Mouse (Mus musculus) forebrain, embryonic 15.5 days (tissue): Measurements from ENCODE around the gene Strip1. TPM values are rescaled to one million over a fixed set of nuclear protein-coding genes. Genes with fewer than 3 reads are reported as not detected.

Experiments used
- ATAC-seq: fragments of 200-750 bp; cut with Nextera tagmentation; replicated peaks from 2 replicates; pipeline ENCODE4 v1.8.0; 2017; ENCODE audit warnings: mild to moderate bottlenecking, moderate TSS enrichment, moderate library complexity
- H3K27ac ChIP-seq: fragments of 300-500 bp; sonication (generic); replicated peaks from 2 replicates; pipeline ENCODE4 v1.5.1; 2015; ENCODE audit warnings: mild to moderate bottlenecking, inconsistent platforms
- H3K27me3 ChIP-seq: fragments of 300-500 bp; sonication (generic); 2 replicates; pipeline ENCODE4 v1.6.1; 2015; ENCODE audit warnings: inconsistent platforms
- H3K36me3 ChIP-seq: fragments of 300-500 bp; sonication (generic); 2 replicates; pipeline ENCODE4 v1.6.1; 2015; ENCODE audit warnings: mild to moderate bottlenecking, inconsistent platforms
- H3K4me1 ChIP-seq: fragments of 300-500 bp; sonication (generic); 2 replicates; pipeline ENCODE4 v1.6.1; 2015; ENCODE audit warnings: inconsistent platforms
- H3K4me2 ChIP-seq: fragments of 300-500 bp; sonication (generic); replicated peaks from 2 replicates; pipeline ENCODE4 v1.6.1; 2015; ENCODE audit warnings: mild to moderate bottlenecking, inconsistent platforms
- H3K4me3 ChIP-seq: fragments of 300-500 bp; sonication (generic); 2 replicates; pipeline ENCODE4 v1.5.1; 2015; ENCODE audit warnings: mild to moderate bottlenecking, inconsistent platforms
- H3K9ac ChIP-seq: fragments of 300-500 bp; sonication (generic); replicated peaks from 2 replicates; pipeline ENCODE4 v1.6.1; 2015; ENCODE audit warnings: mild to moderate bottlenecking, inconsistent platforms
- H3K9me3 ChIP-seq: fragments of 300-500 bp; sonication (generic); 2 replicates; pipeline ENCODE4 v1.6.1; 2016; ENCODE audit warnings: inconsistent platforms
- WGBS: fragments of 180-500 bp; shearing (Covaris S2); methylation state at CpG from one replicate; pipeline ENCODE4 v1.1.7; 2015; ENCODE audit warnings: mixed read lengths; 5-methylcytosine and 5-hydroxymethylcytosine counted together
- polyA plus RNA-seq: library from polyadenylated mRNA; unstranded; fragments of >200 nt; fragmentation: Nextera tagmentation; extraction: Ambion mirVana; gene quantifications from 2 replicates; pipeline ENCODE4 v1.2.1, GENCODE M21; 2015

Strip1 gene
- polyA plus RNA-seq, 1 experiment from 2014 or later: 149 TPM

GRCm38 (mm10) chr3:107625536-107625935 lies 6.0 kb downstream of the Strip1 start:
- H3K4me2 ChIP-seq: no peak overlapping the region
- H3K4me1 ChIP-seq: peaks cover 13% of the 10 kb centered on the region
- 92% methylated on average over 8 of the region's 8 CpGs for WGBS
- no peaks in the 10 kb centered on the region for H3K9me3 ChIP-seq
- no peak overlapping the region for H3K4me3 ChIP-seq
- no peak overlapping the region for H3K27ac ChIP-seq
- H3K36me3 ChIP-seq: peaks cover 79% of the 10 kb centered on the region
- H3K27me3 ChIP-seq: no peaks in the 10 kb centered on the region
- H3K9ac ChIP-seq: no peak overlapping the region
- ATAC-seq: no peak

GRCm38 (mm10) chr3:107624424-107624823 lies 7.1 kb downstream of the Strip1 start:
- no peak overlapping the region for H3K9ac ChIP-seq
- H3K27ac ChIP-seq: no peak overlapping the region
- WGBS: 96% methylated on average over 8 of the region's 8 CpGs
- H3K27me3 ChIP-seq: no peaks in the 10 kb centered on the region
- H3K4me2 ChIP-seq: no peak overlapping the region
- H3K4me1 ChIP-seq: peaks cover 2% of the 10 kb centered on the region
- no peaks in the 10 kb centered on the region for H3K9me3 ChIP-seq
- no peak overlapping the region for H3K4me3 ChIP-seq
- H3K36me3 ChIP-seq: peaks cover 85% of the 10 kb centered on the region
- ATAC-seq: no peak

GRCm38 (mm10) chr3:107622537-107622936 lies 9.0 kb downstream of the Strip1 start:
- H3K4me3 ChIP-seq: no peak overlapping the region
- 94% methylated on average over 7 of the region's 7 CpGs for WGBS
- H3K9me3 ChIP-seq: no peaks in the 10 kb centered on the region
- no peaks in the 10 kb centered on the region for H3K4me1 ChIP-seq
- H3K4me2 ChIP-seq: no peak overlapping the region
- H3K27me3 ChIP-seq: no peaks in the 10 kb centered on the region
- H3K27ac ChIP-seq: no peak overlapping the region
- H3K9ac ChIP-seq: no peak overlapping the region
- H3K36me3 ChIP-seq: peaks cover 94% of the 10 kb centered on the region
- no peak for ATAC-seq

- WGBS: 92% methylated on average over 21 of the region's 21 CpGs
- Histone ChIP-seq H3K4me1 (no peaks in the 10 kb centered on the region), H3K27me3 (no peaks in the 10 kb centered on the region), H3K9me3 (no peaks in the 10 kb centered on the region), H3K4me3 (no peak overlapping the region), H3K4me2 (no peak overlapping the region), H3K36me3 (peaks cover 96% of the 10 kb centered on the region), H3K27ac (no peak overlapping the region), H3K9ac (no peak overlapping the region)
- ATAC-seq: no peak
These were observed 10.0 kb downstream of the Strip1 start for GRCm38 (mm10) chr3:107621286-107622075.

- WGBS: 93% methylated on average over 6 of the region's 6 CpGs
- Histone ChIP-seq H3K27me3 (no peaks in the 10 kb centered on the region), H3K4me3 (no peak overlapping the region), H3K4me2 (no peak overlapping the region), H3K36me3 (peaks cover 96% of the 10 kb centered on the region), H3K27ac (no peak overlapping the region), H3K9ac (no peak overlapping the region), H3K4me1 (no peaks in the 10 kb centered on the region), H3K9me3 (no peaks in the 10 kb centered on the region)
- no peak for ATAC-seq
These were observed 11.6 kb downstream of the Strip1 start for GRCm38 (mm10) chr3:107619911-107620310.

- Histone ChIP-seq H3K27ac (no peak overlapping the region), H3K4me2 (no peak overlapping the region), H3K27me3 (no peaks in the 10 kb centered on the region), H3K9ac (no peak overlapping the region), H3K4me3 (no peak overlapping the region), H3K4me1 (no peaks in the 10 kb centered on the region), H3K36me3 (peaks cover 96% of the 10 kb centered on the region), H3K9me3 (no peaks in the 10 kb centered on the region)
- WGBS: 98% methylated on average over 3 of the region's 3 CpGs
- no peak for ATAC-seq
These were observed 13.7 kb downstream of the Strip1 start for GRCm38 (mm10) chr3:107617800-107618199.

GRCm38 (mm10) chr3:107612902-107613525 lies 18.5 kb downstream of the Strip1 start:
- no peak overlapping the region for H3K4me2 ChIP-seq
- H3K27ac ChIP-seq: no peak overlapping the region
- H3K9me3 ChIP-seq: no peaks in the 10 kb centered on the region
- 87% methylated on average over 11 of the region's 11 CpGs for WGBS
- H3K36me3 ChIP-seq: peaks cover 73% of the 10 kb centered on the region
- H3K27me3 ChIP-seq: no peaks in the 10 kb centered on the region
- H3K9ac ChIP-seq: no peak overlapping the region
- H3K4me1 ChIP-seq: no peaks in the 10 kb centered on the region
- peak; percentile 72 for ATAC-seq
- H3K4me3 ChIP-seq: no peak overlapping the region

GRCm38 (mm10) chr3:107611394-107611793 lies 20.1 kb downstream of the Strip1 start:
- Histone ChIP-seq H3K4me2 (no peak overlapping the region), H3K27me3 (no peaks in the 10 kb centered on the region), H3K9me3 (no peaks in the 10 kb centered on the region), H3K4me3 (no peak overlapping the region), H3K27ac (no peak overlapping the region), H3K36me3 (peaks cover 57% of the 10 kb centered on the region), H3K4me1 (no peaks in the 10 kb centered on the region), H3K9ac (no peak overlapping the region)
- WGBS: 72% methylated on average over 4 of the region's 4 CpGs
- ATAC-seq: no peak

- Histone ChIP-seq H3K27me3 (no peaks in the 10 kb centered on the region), H3K27ac (no peak overlapping the region), H3K9ac (no peak overlapping the region), H3K36me3 (peaks cover 37% of the 10 kb centered on the region), H3K4me1 (no peaks in the 10 kb centered on the region), H3K4me2 (no peak overlapping the region), H3K9me3 (no peaks in the 10 kb centered on the region), H3K4me3 (no peak overlapping the region)
- ATAC-seq: no peak
- 51% methylated on average over 3 of the region's 3 CpGs for WGBS
These were observed 22.1 kb downstream of the Strip1 start for GRCm38 (mm10) chr3:107609376-107609775.

- 82% methylated on average over 4 of the region's 4 CpGs for WGBS
- H3K36me3 ChIP-seq: peaks cover 31% of the 10 kb centered on the region
- ATAC-seq: no peak
These were observed 22.7 kb downstream of the Strip1 start for GRCm38 (mm10) chr3:107608808-107609207.

GRCm38 (mm10) chr3:107607221-107607620 lies 24.3 kb downstream of the Strip1 start:
- H3K4me1 ChIP-seq: no peaks in the 10 kb centered on the region
- no peak overlapping the region for H3K27ac ChIP-seq
- H3K9me3 ChIP-seq: no peaks in the 10 kb centered on the region
- 87% methylated on average over 8 of the region's 8 CpGs for WGBS
- peaks cover 15% of the 10 kb centered on the region for H3K36me3 ChIP-seq
- H3K4me2 ChIP-seq: no peak overlapping the region
- H3K9ac ChIP-seq: no peak overlapping the region
- no peaks in the 10 kb centered on the region for H3K27me3 ChIP-seq
- no peak for ATAC-seq
- H3K4me3 ChIP-seq: no peak overlapping the region

More at GRCm38 (mm10) chr3:107608808-107609207, 22.7 kb downstream of the Strip1 start:
- H3K4me1 ChIP-seq: no peaks in the 10 kb centered on the region
- no peaks in the 10 kb centered on the region for H3K9me3 ChIP-seq
- no peak overlapping the region for H3K4me2 ChIP-seq
- no peak overlapping the region for H3K27ac ChIP-seq
- H3K4me3 ChIP-seq: no peak overlapping the region
- H3K9ac ChIP-seq: no peak overlapping the region
- H3K27me3 ChIP-seq: no peaks in the 10 kb centered on the region

- Histone ChIP-seq H3K27ac (no peak overlapping the region), H3K9ac (no peak overlapping the region), H3K9me3 (no peaks in the 10 kb centered on the region), H3K4me1 (no peaks in the 10 kb centered on the region), H3K4me3 (no peak overlapping the region), H3K36me3 (no peaks in the 10 kb centered on the region), H3K4me2 (no peak overlapping the region), H3K27me3 (peaks cover 4% of the 10 kb centered on the region)
- WGBS: 7% methylated on average over 4 of the region's 4 CpGs
- no peak for ATAC-seq
These were observed 26.2 kb downstream of the Strip1 start for GRCm38 (mm10) chr3:107605304-107605703.
